Mouse (Mus musculus) ES-E14 (cell line): Measurements from ENCODE around the gene Umps. TPM values are rescaled to one million over a fixed set of nuclear protein-coding genes. Genes with fewer than 3 reads are reported as not detected.

Source experiments
- DNase-seq: peaks from one replicate; pipeline ENCODE4 v3.0.0-alpha.2; 2013; ENCODE audit warnings: low read depth, low spot score
- H3K27ac ChIP-seq: 2 replicates; pipeline ENCODE4 v1.5.1; 2012; ENCODE audit warnings: low read depth, mild to moderate bottlenecking, low read length, moderate library complexity, mixed read lengths; ENCODE audit not compliant: poor library complexity, insufficient read depth, severe bottlenecking
- H3K36me3 ChIP-seq: 2 replicates; pipeline ENCODE4 v1.6.1; 2012; ENCODE audit warnings: mild to moderate bottlenecking, low read length, moderate library complexity, mixed read lengths; ENCODE audit not compliant: control insufficient read depth, poor library complexity, insufficient read depth, severe bottlenecking
- H3K4me1 ChIP-seq, 2 experiments: fragments of 150-350 bp in 1 of 2; sonication (generic) in 1 of 2; 2 replicates each; pipeline ENCODE4 v1.6.1; 2012; ENCODE audit warnings: low read length in 2 of 2, mild to moderate bottlenecking in 1 of 2, mixed read lengths in 1 of 2; ENCODE audit not compliant: control insufficient read depth in 2 of 2, insufficient read depth in 2 of 2, poor library complexity in 1 of 2
- H3K4me3 ChIP-seq, 2 experiments: fragments of 150-350 bp in 1 of 2; sonication (generic) in 1 of 2; 2 replicates each; pipeline ENCODE4 v1.5.1; 2012; ENCODE audit warnings: low read length in 2 of 2, low read depth in 1 of 2, mild to moderate bottlenecking in 1 of 2, mixed read lengths in 1 of 2; ENCODE audit not compliant: insufficient read depth in 1 of 2, poor library complexity in 1 of 2, severe bottlenecking in 1 of 2
- H3K9ac ChIP-seq: 2 replicates; pipeline ENCODE4 v1.6.1; 2012; ENCODE audit warnings: low read depth, mild to moderate bottlenecking, low read length, mixed read lengths; ENCODE audit not compliant: poor library complexity, insufficient read depth, severe bottlenecking
- H3K9me3 ChIP-seq: fragments of 150-350 bp; sonication (generic); 2 replicates; pipeline ENCODE4 v1.6.1; 2012; ENCODE audit warnings: low read depth, mild to moderate bottlenecking, low read length; ENCODE audit not compliant: control insufficient read depth, insufficient read depth
- CHD2 ChIP-seq: IDR thresholded peaks from 2 replicates; pipeline ENCODE4 v1.6.1; 2014; ENCODE audit warnings: mild to moderate bottlenecking, low read depth, low read length, inconsistent platforms
- HCFC1 ChIP-seq: IDR thresholded peaks from 2 replicates; pipeline ENCODE4 v1.6.1; 2012; ENCODE audit warnings: low read length, inconsistent platforms, borderline replicate concordance; ENCODE audit not compliant: insufficient read depth
- MAFK ChIP-seq: IDR thresholded peaks from 2 replicates; pipeline ENCODE4 v1.6.1; 2014; ENCODE audit warnings: mild to moderate bottlenecking, low read depth, low read length, inconsistent platforms; ENCODE audit not compliant: insufficient read depth
- ZC3H11A ChIP-seq: IDR thresholded peaks from 2 replicates; pipeline ENCODE4 v1.6.1; 2012; ENCODE audit warnings: low read depth, mild to moderate bottlenecking, inconsistent platforms, low read length, borderline replicate concordance
- ZNF384 ChIP-seq: IDR thresholded peaks from 2 replicates; pipeline ENCODE4 v1.6.1; 2012; ENCODE audit warnings: low read depth, low read length, inconsistent platforms
- in situ Hi-C, 2 experiments: fragments of 600-800 bp; cut with MboI; formaldehyde crosslinking; loops; one replicate each; pipeline ENCODE4 v1.15.1; 2025; ENCODE audit warnings: low sequenced_read_pairs in 2 of 2, inconsistent platforms in 1 of 2; ENCODE audit not compliant: unreplicated experiment in 2 of 2
- total RNA-seq: library from RNA; depleted of rRNA; stranded (reverse); fragments of 300-350 nt; gene quantifications from 2 replicates; pipeline ENCODE4 v1.2.3, GENCODE M21; 2012; rRNA removed

Umps gene
- 58.1 and 81.2 TPM in 2 replicates for total RNA-seq

- 0 out of 2 replicates have a peak within 1 kb of the TSS, but pooled peaks have one; percentile 24 for H3K27ac ChIP-seq
- in situ Hi-C loops: no loop called here
- peaks cover 2 to 4% of the 10 kb centered on the region in 2 experiments; a peak in 2 of 4 replicates for H3K4me1 ChIP-seq
- no peak for TF ChIP-seq ZC3H11A
- TF ChIP-seq MAFK: no peak
- TF ChIP-seq CHD2: 0 out of 2 replicates have a peak, but pooled peaks have one; percentile 25
- TF ChIP-seq ZNF384: no peak
- no peak for TF ChIP-seq HCFC1
- peak within 1 kb of the TSS; percentile 81 to 92 for H3K4me3 ChIP-seq
- DNase-seq: peak; percentile 67
- H3K36me3 ChIP-seq: peaks cover 18% of the 10 kb centered on the region
- peak within 1 kb of the TSS; percentile 90 for H3K9ac ChIP-seq
- no peaks in the 10 kb centered on the region for H3K9me3 ChIP-seq
Measured at GRCm38 (mm10) chr16:33966538-33967282, at the start of gene Umps. Gene Umps (minus strand): TSS chr16:33967038.

GRCm38 (mm10) chr16:34011991-34012845, 45.4 kb upstream of the Umps start:
- TF ChIP-seq ZNF384: no peak
- H3K36me3 ChIP-seq: no peaks in the 10 kb centered on the region
- no peak for DNase-seq
- no peaks in the 10 kb centered on the region for H3K9me3 ChIP-seq
- no peak overlapping the region for H3K9ac ChIP-seq
- in situ Hi-C loops: no loop called here
- H3K4me3 ChIP-seq: no peak overlapping the region
- H3K4me1 ChIP-seq: no peaks in the 10 kb centered on the region
- no peak overlapping the region for H3K27ac ChIP-seq

- Histone ChIP-seq H3K36me3 (no peaks in the 10 kb centered on the region), H3K4me1 (no peaks in the 10 kb centered on the region), H3K9me3 (no peaks in the 10 kb centered on the region), H3K9ac (no peak overlapping the region), H3K4me3 (no peak overlapping the region), H3K27ac (no peak overlapping the region)
- no peak for DNase-seq
- TF ChIP-seq HCFC1 (no peak), ZNF384 (peak; percentile 56; the same call in 1 of the 2 replicates)
- in situ Hi-C loops: no loop called here
Measured at GRCm38 (mm10) chr16:34009567-34009966, 42.7 kb upstream of the Umps start.

GRCm38 (mm10) chr16:34005986-34006385, 39.1 kb upstream of the Umps start:
- H3K9me3 ChIP-seq: no peaks in the 10 kb centered on the region
- H3K36me3 ChIP-seq: no peaks in the 10 kb centered on the region
- H3K9ac ChIP-seq: no peak overlapping the region
- H3K27ac ChIP-seq: no peak overlapping the region
- H3K4me3 ChIP-seq: no peak overlapping the region
- in situ Hi-C loops: no loop called here
- DNase-seq: no peak
- H3K4me1 ChIP-seq: no peaks in the 10 kb centered on the region
- no peak for TF ChIP-seq HCFC1
- no peak for TF ChIP-seq ZNF384
- TF ChIP-seq CHD2: no peak
- TF ChIP-seq MAFK: no peak
- no peak for TF ChIP-seq ZC3H11A
